Comparison of ENCODE assay signal across 18 mouse cellular contexts in the genomic region with DNA sequence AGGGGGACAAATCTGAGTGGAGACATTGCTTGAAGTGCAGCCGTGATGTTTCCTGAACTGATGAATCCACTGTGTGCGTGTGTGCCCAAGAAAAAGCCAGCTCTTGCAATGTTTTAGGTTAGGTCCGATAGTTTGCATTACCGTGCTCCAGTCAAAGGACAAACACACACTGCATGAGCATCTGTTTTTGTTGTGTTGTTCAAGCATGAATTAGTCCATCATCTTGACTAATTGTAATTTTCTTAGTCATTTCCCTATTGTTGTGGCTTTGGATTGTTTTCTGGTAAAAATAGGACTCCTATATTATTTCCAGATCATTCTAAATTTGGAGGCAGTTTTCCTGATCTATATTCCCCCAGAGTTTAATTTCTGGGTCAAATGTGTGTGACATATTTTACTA.
"Had no signal": no experiment of that assay in that cellular context is flagged by ENCODE, and none has a peak within 500 bp of the region (broad histone marks: within the 10 kb centered on the region; RNA-seq: fewer than 3 reads in every experiment).

No protein-coding gene starts in this region.

- H3K9me3 ChIP-seq: heart, embryonic 13.5 days; heart, embryonic 15.5 days; hindbrain, embryonic 13.5 days; hindbrain, embryonic 15.5 days; limb, embryonic 13.5 days; limb, embryonic 15.5 days; liver, embryonic 12.5 days had no signal

- H3K4me3 ChIP-seq: heart, embryonic 13.5 days; heart, embryonic 15.5 days; hindbrain, embryonic 13.5 days; hindbrain, embryonic 15.5 days; layer of hippocampus, adult 2 months; limb, embryonic 13.5 days; limb, embryonic 15.5 days; liver, embryonic 12.5 days had no signal

- H3K4me2 ChIP-seq: heart, embryonic 11.5 days; heart, embryonic 13.5 days; heart, embryonic 15.5 days; hindbrain, embryonic 13.5 days; hindbrain, embryonic 15.5 days; limb, embryonic 13.5 days; limb, embryonic 15.5 days; liver, embryonic 12.5 days had no signal

- H3K27me3 ChIP-seq: heart, embryonic 13.5 days; heart, embryonic 15.5 days; hindbrain, embryonic 13.5 days; hindbrain, embryonic 15.5 days; limb, embryonic 13.5 days; limb, embryonic 15.5 days; liver, embryonic 12.5 days had no signal

- H3K27ac ChIP-seq: heart, embryonic 13.5 days; heart, embryonic 15.5 days; hindbrain, embryonic 13.5 days; hindbrain, embryonic 15.5 days; hindbrain, postnatal 0 days; layer of hippocampus, adult 2 months; limb, embryonic 13.5 days; limb, embryonic 15.5 days; liver, embryonic 12.5 days; liver, embryonic 14.5 days had no signal

- DNase-seq: forebrain, postnatal 0 days; gastrocnemius, postnatal 10 days; gastrocnemius, postnatal 25 days; kidney, postnatal 4 days; layer of hippocampus, postnatal 36 days; left cerebral cortex, postnatal 4 days had no signal

- ATAC-seq: forebrain, postnatal 0 days; hindbrain, postnatal 0 days; intestine, embryonic 16.5 days; liver, embryonic 12.5 days had no signal

- H3K36me3 ChIP-seq: heart, embryonic 13.5 days; heart, embryonic 15.5 days; hindbrain, embryonic 13.5 days; hindbrain, embryonic 15.5 days; limb, embryonic 13.5 days; limb, embryonic 15.5 days; liver, embryonic 12.5 days had no signal

- H3K9ac ChIP-seq: forebrain, postnatal 0 days; heart, embryonic 13.5 days; heart, embryonic 15.5 days; hindbrain, embryonic 13.5 days; hindbrain, embryonic 15.5 days; limb, embryonic 13.5 days; limb, embryonic 15.5 days; liver, embryonic 12.5 days; liver, embryonic 14.5 days had no signal

- H3K4me1 ChIP-seq: hindbrain, embryonic 13.5 days; hindbrain, embryonic 15.5 days; limb, embryonic 15.5 days; liver, embryonic 12.5 days had no signal
